Mouse (Mus musculus) liver, adult 2 months (tissue): Measurements from ENCODE around the gene Ccdc88c.

Experiments used
- CTCF ChIP-seq: fragments of 200-500 bp; IDR thresholded peaks from 2 replicates; pipeline ENCODE4 v1.5.1; 2011; ENCODE audit warnings: low read depth, low read length, control low read depth
- POLR2A ChIP-seq: fragments of 200-500 bp; IDR thresholded peaks from 2 replicates; pipeline ENCODE4 v1.6.1; 2011; ENCODE audit warnings: low read length, control low read depth; ENCODE audit not compliant: insufficient read depth; ENCODE audit errors: extremely low read depth

GRCm38 (mm10) chr12:100967383-100967782, 61.5 kb downstream of the Ccdc88c start:
- TF ChIP-seq CTCF (no peak), POLR2A (no peak)
